Mouse (Mus musculus) brain, embryonic 14.5 days (tissue): ENCODE data around the gene Btbd9.

ENCODE experiments used
- CTCF ChIP-seq: fragments of 200-500 bp; IDR thresholded peaks from 2 replicates; pipeline ENCODE4 v1.5.1; 2012; ENCODE audit warnings: inconsistent platforms, mild to moderate bottlenecking, moderate library complexity, borderline replicate concordance; ENCODE audit not compliant: insufficient read depth, insufficient read length; ENCODE audit errors: extremely low read depth
- POLR2A ChIP-seq: fragments of 200-500 bp; IDR thresholded peaks from 2 replicates; pipeline ENCODE4 v1.6.1; 2012; ENCODE audit warnings: mild to moderate bottlenecking, inconsistent platforms, borderline replicate concordance; ENCODE audit not compliant: poor library complexity, insufficient read depth, insufficient read length, severe bottlenecking; ENCODE audit errors: extremely low read depth

DNA sequence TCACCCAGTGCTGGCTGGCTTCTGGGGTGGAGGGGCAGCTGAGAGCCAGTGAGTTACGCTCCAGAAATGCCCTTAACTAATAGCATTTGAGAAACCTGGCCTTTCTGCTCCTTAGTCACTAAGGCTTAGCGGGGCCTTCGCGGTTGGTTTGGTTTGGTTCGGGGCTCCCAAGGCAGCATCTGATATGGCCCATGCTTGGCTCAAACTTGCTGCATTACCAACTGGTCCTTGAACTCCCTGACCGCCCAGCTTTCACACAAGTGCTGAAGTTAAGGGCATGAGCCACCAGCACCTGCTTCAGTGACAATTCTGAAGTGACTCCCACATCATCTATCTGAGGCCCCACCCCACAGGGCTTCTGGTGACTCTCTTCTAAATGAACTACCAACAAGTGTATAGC lies 28.0 kb upstream of the Btbd9 start:
- no peak for TF ChIP-seq POLR2A
- no peak for TF ChIP-seq CTCF
